Mouse (Mus musculus) frontal cortex, postnatal 14 days (tissue): Measurements from ENCODE around the gene Mrm3.

Experiments used
- DNase-seq, 2 experiments: peaks; one replicate each; pipeline ENCODE4 v3.0.0; 2022; ENCODE audit warnings: low spot score in 2 of 2

The Mrm3 gene

DNA sequence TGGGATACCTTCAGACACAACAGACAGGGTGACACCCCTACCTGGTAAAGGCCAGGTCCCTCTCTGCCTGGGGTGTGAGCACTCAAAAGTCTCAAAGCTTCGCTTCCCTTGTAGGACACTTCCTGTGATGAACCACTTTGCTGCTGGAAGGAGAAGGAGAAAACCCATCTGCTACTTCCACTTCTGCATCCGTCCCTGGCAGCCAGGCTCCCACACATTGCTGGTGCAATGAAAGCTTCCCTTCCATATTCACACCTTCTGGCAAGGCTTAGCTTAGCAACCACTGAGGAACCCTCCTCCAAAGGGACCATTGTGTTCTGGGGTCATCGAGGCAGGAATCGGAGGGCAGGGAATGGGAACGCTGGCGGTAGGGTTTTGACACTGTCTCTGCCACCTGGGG is 45.1 kb downstream of the Mrm3 start:
- DNase-seq: peak in 1 of 2 experiments; percentile 38

DNA sequence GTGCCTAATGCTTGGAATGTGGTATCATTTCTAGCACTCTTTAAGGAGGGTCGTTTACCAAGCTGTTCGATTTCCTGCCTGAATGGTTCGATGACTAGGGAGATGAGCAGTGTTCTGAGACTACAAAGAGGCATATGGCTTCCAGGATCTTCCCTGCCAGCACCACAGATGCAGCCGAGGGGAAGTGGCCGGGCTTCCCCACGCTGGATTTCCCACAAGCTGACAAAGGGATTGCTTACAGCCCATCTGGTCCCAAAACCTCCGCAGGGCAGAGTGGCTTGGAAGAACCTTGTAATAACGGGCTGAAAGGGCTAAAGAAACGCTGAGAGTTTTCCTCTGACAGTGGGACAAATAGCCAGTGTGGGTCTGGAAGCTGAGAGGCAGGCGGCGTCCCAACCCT is 46.9 kb downstream of the Mrm3 start:
- DNase-seq: peak; percentile 36 to 37

GRCm38 (mm10) chr11:76291960-76292359 is 48.4 kb downstream of the Mrm3 start:
- DNase-seq: no peak

DNA sequence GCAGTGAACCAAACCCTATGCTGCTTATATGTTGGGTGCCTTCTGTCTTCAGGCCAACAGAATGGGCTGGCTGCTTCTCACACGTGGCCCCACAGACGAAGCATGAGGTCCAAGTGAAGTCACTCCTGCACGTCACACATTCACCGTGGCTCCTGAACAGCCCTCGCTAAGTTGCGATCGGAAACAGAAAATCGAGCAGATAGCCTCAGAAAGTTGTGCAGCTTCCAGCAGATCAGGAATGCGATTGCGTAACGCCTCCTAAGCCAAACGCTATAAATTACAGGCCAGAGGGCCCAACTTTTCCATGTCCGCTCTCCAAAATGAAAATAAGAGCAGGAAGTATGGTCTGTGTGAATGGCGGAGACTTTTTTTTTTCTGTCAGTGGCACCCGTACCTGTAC is 48.9 kb downstream of the Mrm3 start:
- no peak for DNase-seq

DNA sequence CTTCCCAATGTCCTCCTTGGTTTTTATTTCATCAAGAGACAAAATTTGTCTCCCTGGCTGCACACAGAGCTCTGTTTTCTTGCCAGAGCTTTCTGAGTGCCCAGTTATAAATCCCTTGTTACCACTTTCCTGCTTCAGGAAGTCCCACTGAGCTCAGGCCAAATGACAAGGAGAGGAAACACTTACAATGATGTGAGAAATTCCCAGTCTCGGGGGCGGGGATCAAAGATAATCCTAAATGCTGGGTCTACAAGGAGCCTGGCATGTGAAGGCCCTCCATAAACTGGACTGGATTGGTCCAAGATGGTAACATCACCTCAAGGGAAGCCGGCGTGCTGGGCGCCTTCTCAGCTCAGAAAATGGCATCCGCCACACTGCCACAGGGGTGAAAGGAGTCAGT is 49.3 kb downstream of the Mrm3 start:
- DNase-seq: no peak

DNA sequence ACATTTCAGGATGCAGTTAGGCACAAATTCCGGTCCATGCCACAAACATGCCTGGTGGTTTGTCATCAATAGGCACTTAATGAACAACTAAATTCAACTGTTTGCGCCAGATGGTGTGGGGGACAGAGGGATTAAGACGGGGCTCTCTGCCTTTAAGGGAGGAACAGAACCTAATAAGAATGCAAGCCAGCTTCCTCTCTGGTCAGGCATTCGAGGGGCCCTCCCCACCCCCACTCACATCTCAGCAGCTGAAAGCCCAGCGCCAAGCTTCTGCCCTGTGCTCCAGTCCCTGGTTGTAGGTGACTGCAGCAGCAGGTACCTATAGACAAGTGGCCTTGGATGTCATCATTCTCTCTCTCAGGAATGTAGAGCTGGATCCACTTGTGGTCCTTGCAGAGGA is 50.6 kb downstream of the Mrm3 start:
- no peak for DNase-seq

DNA sequence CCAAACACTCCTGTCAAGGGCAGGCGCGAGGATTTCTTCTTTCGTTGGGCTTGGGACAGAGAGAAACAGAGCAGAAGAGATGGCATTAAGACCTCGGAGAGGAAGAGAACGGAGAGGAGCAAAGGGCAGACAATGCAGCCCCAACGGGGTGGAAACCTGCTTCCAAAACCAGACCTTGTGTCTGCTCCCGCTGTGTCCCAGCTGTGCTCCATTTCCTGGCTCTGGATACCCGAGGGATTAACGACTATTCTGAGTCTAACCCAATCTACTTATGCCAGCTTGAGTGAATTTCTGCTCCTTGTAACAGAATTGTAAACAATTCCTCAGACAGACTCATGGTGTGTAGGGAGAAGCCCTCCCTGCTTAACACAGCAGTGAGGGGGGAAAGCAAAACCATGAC is 51.3 kb downstream of the Mrm3 start:
- DNase-seq: no peak

- no peak for DNase-seq
Observed at GRCm38 (mm10) chr11:76297252-76297651, 53.7 kb downstream of the Mrm3 start.

DNA sequence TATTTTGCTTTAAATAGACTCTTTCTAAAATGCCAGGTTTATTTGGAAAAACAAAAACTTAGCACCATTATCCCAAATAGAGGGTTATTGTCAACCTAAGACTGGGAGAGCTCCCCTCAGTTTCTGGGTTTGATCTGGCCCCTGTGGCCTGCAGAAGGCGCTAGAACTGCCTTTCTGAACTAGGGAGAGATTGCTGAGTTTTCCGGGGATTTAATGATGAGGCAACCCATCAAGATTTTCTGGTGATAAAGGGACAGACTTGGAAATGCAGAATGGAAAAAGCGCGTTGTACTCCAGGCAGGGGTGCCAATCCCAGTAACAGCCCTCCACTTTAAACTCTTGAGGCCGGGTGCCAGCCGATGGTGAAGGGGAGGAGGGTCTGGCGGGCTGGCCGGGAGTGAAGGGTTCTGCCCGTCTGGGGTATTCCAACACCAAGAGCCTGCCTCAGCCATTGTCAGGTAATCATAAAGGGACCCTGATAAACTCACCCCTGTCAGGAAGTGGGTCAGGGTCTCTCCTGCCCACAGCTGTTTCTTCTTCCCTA is 55.0 kb downstream of the Mrm3 start:
- DNase-seq: no peak
